Mouse (Mus musculus): ENCODE measurements around the gene Gpr137c. TPM values are rescaled to one million over a fixed set of nuclear protein-coding genes. Genes with fewer than 3 reads are reported as not detected.

The Gpr137c gene
- polyA plus RNA-seq, 1 experiment = 9.0 TPM

GRCm38 (mm10) chr14:45329018-45329588 is 109.6 kb downstream of the Gpr137c start:
- no peak overlapping the region for H3K4me3 ChIP-seq (ENCODE audit: control insufficient read depth, insufficient read depth, low read length)
- WGBS = 26% methylated on average over 8 of the region's 8 CpGs
- H3K4me1 ChIP-seq (replicated peaks; ENCODE audit: control insufficient read depth, insufficient read depth, low read length) = peaks cover 8% of the 10 kb centered on the region
- H3K27me3 ChIP-seq (ENCODE audit: control insufficient read depth, insufficient read depth, low read length) = no peaks in the 10 kb centered on the region
- DNase-seq = no peak
- H3K36me3 ChIP-seq (ENCODE audit: control insufficient read depth, insufficient read depth, low read length) = peaks cover 18% of the 10 kb centered on the region
- H3K27ac ChIP-seq (ENCODE audit: control insufficient read depth, insufficient read depth, low read length) = no peak overlapping the region
- TF ChIP-seq CTCF (IDR thresholded peaks at IDR 0.05; ENCODE audit: borderline replicate concordance, control insufficient read depth, extremely low read depth, insufficient read depth, low read length, poor library complexity) = no peak
- no peak for TF ChIP-seq POLR2A (IDR thresholded peaks at IDR 0.05; ENCODE audit: control insufficient read depth, extremely low read depth, insufficient read depth, low read length, poor library complexity)

GRCm38 (mm10) chr14:45329589-45330181 is 110.2 kb downstream of the Gpr137c start, which contains the start of gene Psmc6:
Gene Psmc6, plus strand, starts transcription at chr14:45329788.
- TF ChIP-seq POLR2A (IDR thresholded peaks at IDR 0.05; ENCODE audit: control insufficient read depth, extremely low read depth, insufficient read depth, low read length, poor library complexity) (peak; percentile 70; the same call in 1 of the 2 replicates), CTCF (IDR thresholded peaks at IDR 0.05; ENCODE audit: borderline replicate concordance, control insufficient read depth, extremely low read depth, insufficient read depth, low read length, poor library complexity) (peak; percentile 83)
- WGBS = under 1% methylated on average over 44 of the region's 44 CpGs
- peaks cover 23% of the 10 kb centered on the region for H3K36me3 ChIP-seq (ENCODE audit: control insufficient read depth, insufficient read depth, low read length)
- peaks cover 8% of the 10 kb centered on the region for H3K4me1 ChIP-seq (replicated peaks; ENCODE audit: control insufficient read depth, insufficient read depth, low read length)
- H3K27ac ChIP-seq (ENCODE audit: control insufficient read depth, insufficient read depth, low read length) = peak within 1 kb of the TSS; percentile 81
- DNase-seq = peak; percentile 89
- no peaks in the 10 kb centered on the region for H3K27me3 ChIP-seq (ENCODE audit: control insufficient read depth, insufficient read depth, low read length)
- peak within 1 kb of the TSS; percentile 100 for H3K4me3 ChIP-seq (ENCODE audit: control insufficient read depth, insufficient read depth, low read length)

Other genes with a start within 250 kb of the Gpr137c start
- 1.9 and 2.1 TPM in 2 replicates for gene Ptger2, start 231.5 kb upstream of the Gpr137c start, polyA plus RNA-seq (2012; rRNA removed)
- 7.0 and 10.8 TPM in 2 replicates for gene Txndc16, start 611 bp downstream of the Gpr137c start, polyA plus RNA-seq (2012; rRNA removed)
- 7.5 and 8.6 TPM in 2 replicates for gene Ero1l, start 99.1 kb downstream of the Gpr137c start, polyA plus RNA-seq (2012; rRNA removed)
- 29.4 and 38.0 TPM in 2 replicates for gene Psmc6, start 110.1 kb downstream of the Gpr137c start, polyA plus RNA-seq (2012; rRNA removed)
- gene Styx, start 131.4 kb downstream of the Gpr137c start, polyA plus RNA-seq (2012; rRNA removed) = 22.6 and 44.7 TPM in 2 replicates
- gene Gnpnat1, start 185.2 kb downstream of the Gpr137c start, polyA plus RNA-seq (2012; rRNA removed) = 3.6 and 4.0 TPM in 2 replicates

All from thymus, adult 2 months (tissue).